Mouse (Mus musculus): ENCODE results near the gene Trex1.

Gene Trex1

GRCm38 (mm10) chr9:109087987-109088386 lies 28.5 kb upstream of the Trex1 start:
- DNase-seq (ENCODE audit: low read depth in 2 of 2, low spot score in 2 of 2): no peak

- DNase-seq (ENCODE audit: low read depth in 2 of 2, low spot score in 2 of 2): no peak
Observed at GRCm38 (mm10) chr9:109084922-109085321, 25.4 kb upstream of the Trex1 start.

GRCm38 (mm10) chr9:109082124-109082800 lies 22.7 kb upstream of the Trex1 start, which contains the start of the genes Ccdc51 and Tma7:
Gene Ccdc51 (plus strand): TSS chr9:109082493.
Gene Tma7 (minus strand): TSS chr9:109082587.
- peak; percentile 71 to 80 for DNase-seq (ENCODE audit: low read depth in 2 of 2, low spot score in 2 of 2)

- DNase-seq (ENCODE audit: low read depth in 2 of 2, low spot score in 2 of 2): no peak
Observed at GRCm38 (mm10) chr9:109081749-109082123, 22.2 kb upstream of the Trex1 start.

GRCm38 (mm10) chr9:109080516-109080915 lies 21.0 kb upstream of the Trex1 start:
- DNase-seq (ENCODE audit: low read depth in 2 of 2, low spot score in 2 of 2): no peak

GRCm38 (mm10) chr9:109073661-109074573 lies 14.4 kb upstream of the Trex1 start, which contains the start of gene Atrip:
Gene Atrip (minus strand): TSS chr9:109074124.
- peak; percentile 76 to 82 for DNase-seq (ENCODE audit: low read depth in 2 of 2, low spot score in 2 of 2)

- DNase-seq (ENCODE audit: low read depth in 2 of 2, low spot score in 2 of 2): no peak
Observed at GRCm38 (mm10) chr9:109068095-109068735, 8.7 kb upstream of the Trex1 start.

- no peak for DNase-seq (ENCODE audit: low read depth in 2 of 2, low spot score in 2 of 2)
Observed at GRCm38 (mm10) chr9:109060898-109061295, 1.4 kb upstream of the Trex1 start.

GRCm38 (mm10) chr9:109060184-109060897 lies 807 bp upstream of the Trex1 start:
- DNase-seq (ENCODE audit: low read depth in 2 of 2, low spot score in 2 of 2): no peak

GRCm38 (mm10) chr9:109058006-109058765 lies 1.3 kb downstream of the Trex1 start:
- DNase-seq (ENCODE audit: low read depth in 2 of 2, low spot score in 2 of 2): peak; percentile 43 to 56

GRCm38 (mm10) chr9:109057543-109057942 lies 2.0 kb downstream of the Trex1 start:
- DNase-seq (ENCODE audit: low read depth in 2 of 2, low spot score in 2 of 2): no peak

- DNase-seq (ENCODE audit: low read depth in 2 of 2, low spot score in 2 of 2): peak in 1 of 2 experiments; percentile 4
Observed at GRCm38 (mm10) chr9:109056916-109057315, 2.6 kb downstream of the Trex1 start.

GRCm38 (mm10) chr9:109056081-109056690 lies 3.3 kb downstream of the Trex1 start:
- peak in 1 of 2 experiments; percentile 14 for DNase-seq (ENCODE audit: low read depth in 2 of 2, low spot score in 2 of 2)

GRCm38 (mm10) chr9:109055271-109056030 lies 4.1 kb downstream of the Trex1 start:
- DNase-seq (ENCODE audit: low read depth in 2 of 2, low spot score in 2 of 2): peak in 1 of 2 experiments; percentile 18

GRCm38 (mm10) chr9:109054712-109055111 lies 4.8 kb downstream of the Trex1 start:
- peak; percentile 49 to 57 for DNase-seq (ENCODE audit: low read depth in 2 of 2, low spot score in 2 of 2)

- peak in 1 of 2 experiments; percentile 3 for DNase-seq (ENCODE audit: low read depth in 2 of 2, low spot score in 2 of 2)
Observed at GRCm38 (mm10) chr9:109053851-109054250, 5.7 kb downstream of the Trex1 start.

GRCm38 (mm10) chr9:109053366-109053765 lies 6.2 kb downstream of the Trex1 start:
- no peak for DNase-seq (ENCODE audit: low read depth in 2 of 2, low spot score in 2 of 2)

GRCm38 (mm10) chr9:109052490-109053260 lies 6.9 kb downstream of the Trex1 start:
- DNase-seq (ENCODE audit: low read depth in 2 of 2, low spot score in 2 of 2): peak; percentile 52 to 66
